Mouse (Mus musculus): Measurements from ENCODE around the gene Ncoa6.

GRCm38 (mm10) chr2:155380261-155381059 is 93.2 kb downstream of the Ncoa6 start, which contains the start of gene Trp53inp2:
- TF ChIP-seq CTCF (IDR thresholded peaks at IDR 0.05; ENCODE audit: borderline replicate concordance, insufficient read depth, low read depth, low read length), result no peak
- TF ChIP-seq POLR2A (IDR thresholded peaks at IDR 0.05; ENCODE audit: borderline replicate concordance, insufficient read depth, low read length), result no peak
